Mouse (Mus musculus): ENCODE data around the gene Kif26b. TPM values are rescaled to one million over a fixed set of nuclear protein-coding genes. Genes with fewer than 3 reads are reported as not detected.

The Kif26b gene
- polyA plus RNA-seq, 1 experiment from 2014 or later: 8.7 TPM

GRCm38 (mm10) chr1:178855974-178856373, 327.0 kb downstream of the Kif26b start:
- Histone ChIP-seq H3K36me3 (no peaks in the 10 kb centered on the region), H3K9me3 (replicated peaks) (no peaks in the 10 kb centered on the region), H3K27ac (replicated peaks) (no peak overlapping the region), H3K27me3 (no peaks in the 10 kb centered on the region), H3K4me2 (replicated peaks) (no peak overlapping the region), H3K4me3 (replicated peaks) (no peak overlapping the region), H3K9ac (no peak overlapping the region), H3K4me1 (peaks cover 3% of the 10 kb centered on the region; the same call in 1 of the 2 replicates)
- WGBS: 53% methylated on average over 6 of the region's 6 CpGs
- no peak for ATAC-seq (ENCODE audit: insufficient number of reproducible peaks, low FRiP score, low TSS enrichment, low read depth)

- 60% methylated on average over 8 of the region's 8 CpGs for WGBS
- H3K4me1 ChIP-seq: peaks cover 5% of the 10 kb centered on the region; the same call in 1 of the 2 replicates
- no peak for ATAC-seq (ENCODE audit: insufficient number of reproducible peaks, low FRiP score, low TSS enrichment, low read depth)
These were observed 331.9 kb downstream of the Kif26b start for GRCm38 (mm10) chr1:178860671-178861391.

GRCm38 (mm10) chr1:178861392-178861762, 332.5 kb downstream of the Kif26b start:
- Histone ChIP-seq H3K36me3 (no peaks in the 10 kb centered on the region), H3K4me1 (peaks cover 5% of the 10 kb centered on the region; the same call in 1 of the 2 replicates), H3K4me2 (replicated peaks) (no peak overlapping the region), H3K4me3 (replicated peaks) (no peak overlapping the region), H3K9ac (no peak overlapping the region), H3K27ac (replicated peaks) (no peak overlapping the region), H3K27me3 (no peaks in the 10 kb centered on the region), H3K9me3 (replicated peaks) (no peaks in the 10 kb centered on the region)
- ATAC-seq (ENCODE audit: insufficient number of reproducible peaks, low FRiP score, low TSS enrichment, low read depth): no peak
- WGBS: 82% methylated on average over 8 of the region's 8 CpGs

More at GRCm38 (mm10) chr1:178860671-178861391, 331.9 kb downstream of the Kif26b start:
- Histone ChIP-seq H3K9me3 (replicated peaks) (no peaks in the 10 kb centered on the region), H3K9ac (no peak overlapping the region), H3K27me3 (no peaks in the 10 kb centered on the region), H3K36me3 (no peaks in the 10 kb centered on the region), H3K27ac (replicated peaks) (no peak overlapping the region), H3K4me2 (replicated peaks) (no peak overlapping the region), H3K4me3 (replicated peaks) (no peak overlapping the region)

- 86% methylated on average over 6 of the region's 6 CpGs for WGBS
- Histone ChIP-seq H3K4me2 (replicated peaks) (no peak overlapping the region), H3K4me1 (peaks cover 5% of the 10 kb centered on the region; the same call in 1 of the 2 replicates), H3K9ac (no peak overlapping the region), H3K36me3 (no peaks in the 10 kb centered on the region; the same call in 1 of the 2 replicates), H3K27me3 (no peaks in the 10 kb centered on the region), H3K27ac (replicated peaks) (no peak overlapping the region), H3K9me3 (replicated peaks) (no peaks in the 10 kb centered on the region), H3K4me3 (replicated peaks) (no peak overlapping the region)
- no peak for ATAC-seq (ENCODE audit: insufficient number of reproducible peaks, low FRiP score, low TSS enrichment, low read depth)
These were observed 334.8 kb downstream of the Kif26b start for GRCm38 (mm10) chr1:178863756-178864155.

- 81% methylated on average over 4 of the region's 4 CpGs for WGBS
- Histone ChIP-seq H3K27me3 (no peaks in the 10 kb centered on the region), H3K4me3 (replicated peaks) (no peak overlapping the region), H3K36me3 (no peaks in the 10 kb centered on the region; the same call in 1 of the 2 replicates), H3K4me2 (replicated peaks) (no peak overlapping the region), H3K9me3 (replicated peaks) (no peaks in the 10 kb centered on the region), H3K4me1 (peaks cover 5% of the 10 kb centered on the region; the same call in 1 of the 2 replicates), H3K9ac (no peak overlapping the region), H3K27ac (replicated peaks) (no peak overlapping the region)
- ATAC-seq (ENCODE audit: insufficient number of reproducible peaks, low FRiP score, low TSS enrichment, low read depth): no peak
These were observed 335.4 kb downstream of the Kif26b start for GRCm38 (mm10) chr1:178864297-178864696.

- Histone ChIP-seq H3K27me3 (no peaks in the 10 kb centered on the region), H3K4me3 (replicated peaks) (no peak overlapping the region), H3K4me2 (replicated peaks) (no peak overlapping the region), H3K9me3 (replicated peaks) (no peaks in the 10 kb centered on the region), H3K27ac (replicated peaks) (no peak overlapping the region), H3K36me3 (no peaks in the 10 kb centered on the region; the same call in 1 of the 2 replicates), H3K4me1 (0 out of 2 replicates have a peak, but pooled peaks cover 6% of the 10 kb centered on the region), H3K9ac (no peak overlapping the region)
- no peak for ATAC-seq (ENCODE audit: insufficient number of reproducible peaks, low FRiP score, low TSS enrichment, low read depth)
- 87% methylated on average over 4 of the region's 4 CpGs for WGBS
These were observed 337.8 kb downstream of the Kif26b start for GRCm38 (mm10) chr1:178866757-178867156.

- H3K27me3 ChIP-seq: no peaks in the 10 kb centered on the region
- H3K4me2 ChIP-seq (replicated peaks): no peak overlapping the region
- peaks cover 11% of the 10 kb centered on the region; the same call in 1 of the 2 replicates for H3K36me3 ChIP-seq
- no peak overlapping the region for H3K9ac ChIP-seq
- no peak overlapping the region for H3K27ac ChIP-seq (replicated peaks)
- no peaks in the 10 kb centered on the region for H3K9me3 ChIP-seq (replicated peaks)
- WGBS: 62% methylated on average over 3 of the region's 3 CpGs
- no peak overlapping the region for H3K4me3 ChIP-seq (replicated peaks)
- ATAC-seq (ENCODE audit: insufficient number of reproducible peaks, low FRiP score, low TSS enrichment, low read depth): no peak
- 0 out of 2 replicates have a peak, but pooled peaks cover 6% of the 10 kb centered on the region for H3K4me1 ChIP-seq
These were observed 342.1 kb downstream of the Kif26b start for GRCm38 (mm10) chr1:178871055-178871454.

GRCm38 (mm10) chr1:178876926-178877325, 348.0 kb downstream of the Kif26b start:
- no peak for ATAC-seq (ENCODE audit: insufficient number of reproducible peaks, low FRiP score, low TSS enrichment, low read depth)
- 51% methylated on average over 2 of the region's 2 CpGs for WGBS
- Histone ChIP-seq H3K9ac (no peak overlapping the region), H3K36me3 (peaks cover 11% of the 10 kb centered on the region; the same call in 1 of the 2 replicates), H3K9me3 (replicated peaks) (no peaks in the 10 kb centered on the region), H3K27ac (replicated peaks) (no peak overlapping the region), H3K4me3 (replicated peaks) (no peak overlapping the region), H3K4me1 (peaks cover 3% of the 10 kb centered on the region; the same call in 1 of the 2 replicates), H3K4me2 (replicated peaks) (no peak overlapping the region), H3K27me3 (no peaks in the 10 kb centered on the region)

GRCm38 (mm10) chr1:178878676-178879075, 349.8 kb downstream of the Kif26b start:
- Histone ChIP-seq H3K27me3 (no peaks in the 10 kb centered on the region), H3K27ac (replicated peaks) (no peak overlapping the region)

GRCm38 (mm10) chr1:178880905-178881304, 352.0 kb downstream of the Kif26b start:
- no peak overlapping the region for H3K4me3 ChIP-seq (replicated peaks)
- H3K9ac ChIP-seq: no peak overlapping the region
- no peak for ATAC-seq (ENCODE audit: insufficient number of reproducible peaks, low FRiP score, low TSS enrichment, low read depth)
- H3K36me3 ChIP-seq: no peaks in the 10 kb centered on the region
- H3K4me2 ChIP-seq (replicated peaks): no peak overlapping the region
- H3K4me1 ChIP-seq: peaks cover 3% of the 10 kb centered on the region; the same call in 1 of the 2 replicates
- H3K9me3 ChIP-seq (replicated peaks): no peaks in the 10 kb centered on the region
- WGBS: 84% methylated on average over 7 of the region's 7 CpGs
- H3K27me3 ChIP-seq: no peaks in the 10 kb centered on the region
- H3K27ac ChIP-seq (replicated peaks): no peak overlapping the region

More at GRCm38 (mm10) chr1:178878676-178879075, 349.8 kb downstream of the Kif26b start:
- no peak overlapping the region for H3K4me3 ChIP-seq (replicated peaks)
- no peak overlapping the region for H3K4me2 ChIP-seq (replicated peaks)
- H3K9ac ChIP-seq: no peak overlapping the region
- no peaks in the 10 kb centered on the region for H3K9me3 ChIP-seq (replicated peaks)
- peaks cover 3% of the 10 kb centered on the region; the same call in 1 of the 2 replicates for H3K4me1 ChIP-seq
- no peak for ATAC-seq (ENCODE audit: insufficient number of reproducible peaks, low FRiP score, low TSS enrichment, low read depth)
- 52% methylated on average over 1 of the region's 1 CpGs for WGBS
- peaks cover 8% of the 10 kb centered on the region; the same call in 1 of the 2 replicates for H3K36me3 ChIP-seq

GRCm38 (mm10) chr1:178886671-178887070, 357.7 kb downstream of the Kif26b start:
- no peak for ATAC-seq (ENCODE audit: insufficient number of reproducible peaks, low FRiP score, low TSS enrichment, low read depth)
- H3K27ac ChIP-seq (replicated peaks): no peak overlapping the region
- no peaks in the 10 kb centered on the region for H3K9me3 ChIP-seq (replicated peaks)
- no peak overlapping the region for H3K9ac ChIP-seq
- no peaks in the 10 kb centered on the region for H3K27me3 ChIP-seq
- no peak overlapping the region for H3K4me2 ChIP-seq (replicated peaks)
- H3K4me1 ChIP-seq: no peaks in the 10 kb centered on the region
- H3K4me3 ChIP-seq (replicated peaks): no peak overlapping the region
- 79% methylated on average over 5 of the region's 5 CpGs for WGBS
- H3K36me3 ChIP-seq: no peaks in the 10 kb centered on the region
